Mouse (Mus musculus) lung, postnatal 0 days (tissue): Measurements from ENCODE around the gene Icam5.

Source experiments
- CTCF ChIP-seq: IDR thresholded peaks from 2 replicates; pipeline ENCODE4 v1.5.1; 2016; ENCODE audit warnings: antibody characterized with exemption, mild to moderate bottlenecking
- EP300 ChIP-seq: IDR thresholded peaks from 2 replicates; pipeline ENCODE4 v1.6.1; 2016; ENCODE audit warnings: antibody characterized with exemption, mild to moderate bottlenecking, control low read depth

DNA sequence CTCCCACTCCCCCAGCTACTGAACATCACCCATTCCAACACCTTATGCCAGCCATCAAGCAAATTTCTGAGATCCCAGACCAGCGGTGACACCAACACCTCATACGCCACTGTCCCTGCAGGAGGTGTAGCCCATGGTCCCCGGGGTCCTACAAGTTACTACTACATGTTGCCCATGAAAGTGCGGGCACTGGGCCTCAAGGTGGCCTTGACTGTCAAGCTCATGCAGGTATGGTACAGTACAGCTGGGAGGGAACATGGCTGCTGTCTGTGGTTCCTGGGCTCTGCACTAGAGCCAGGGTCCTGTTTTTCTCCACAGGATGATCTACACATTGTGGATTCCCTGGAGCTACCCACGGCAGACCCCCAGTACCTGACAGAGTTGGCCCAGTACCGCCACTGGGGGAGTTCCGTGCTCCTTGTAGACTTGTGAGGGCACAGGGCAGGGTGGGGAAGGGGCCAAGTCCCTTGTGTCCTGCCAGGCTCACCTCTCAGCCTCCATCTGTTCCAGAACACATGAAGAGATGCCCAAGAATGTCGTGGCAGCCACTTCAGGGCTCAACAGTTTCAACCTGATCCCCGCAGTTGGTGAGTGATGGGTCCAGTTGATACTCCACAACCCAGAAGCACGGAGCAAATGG lies 24.4 kb upstream of the Icam5 start:
- TF ChIP-seq CTCF (no peak), EP300 (no peak)
